Mouse (Mus musculus) v-Abl transformed pro-B cells (cell line): ENCODE data around the gene Arhgap23.

Source experiments
- in situ Hi-C, 2 experiments: fragments of 400-800 bp; cut with MboI; formaldehyde crosslinking; loops; one replicate each; pipeline ENCODE4 v1.15.1; 2025; ENCODE audit not compliant: unreplicated experiment in 2 of 2

Arhgap23 gene

GRCm38 (mm10) chr11:97521741-97522474 lies 106.6 kb downstream of the Arhgap23 start:
- in situ Hi-C loops = loop anchor here in 1 of 2 experiments (25.0 kb wide), 1 partner anchor 790 kb away; no protein-coding TSS in a partner anchor

DNA sequence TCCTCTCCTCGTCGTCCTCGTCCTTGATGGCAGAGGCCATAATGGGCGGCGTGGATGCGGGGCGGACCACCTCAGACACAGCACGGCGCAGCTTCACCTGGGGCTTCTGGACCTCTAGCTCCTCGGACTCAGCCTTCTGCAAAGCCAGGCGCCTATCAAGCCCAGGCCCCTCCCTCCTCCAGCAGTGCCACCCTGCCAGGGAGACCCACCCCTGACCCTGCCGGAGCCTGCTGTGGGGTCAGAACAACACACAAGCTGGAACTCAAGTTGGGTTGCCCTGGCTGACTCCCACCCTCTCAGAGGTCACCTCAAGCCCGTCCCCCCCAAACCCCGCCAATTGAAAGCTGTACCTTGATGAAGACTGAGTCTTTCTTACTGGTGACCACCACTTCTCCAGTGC lies 107.8 kb downstream of the Arhgap23 start:
- in situ Hi-C loops = loop anchor here in 1 of 2 experiments (25.0 kb wide), 1 partner anchor 789 kb away; no protein-coding TSS in a partner anchor

GRCm38 (mm10) chr11:97523827-97524261 lies 108.5 kb downstream of the Arhgap23 start:
- in situ Hi-C loops = loop anchor here in 1 of 2 experiments (25.0 kb wide), 1 partner anchor 788 kb away; no protein-coding TSS in a partner anchor

DNA sequence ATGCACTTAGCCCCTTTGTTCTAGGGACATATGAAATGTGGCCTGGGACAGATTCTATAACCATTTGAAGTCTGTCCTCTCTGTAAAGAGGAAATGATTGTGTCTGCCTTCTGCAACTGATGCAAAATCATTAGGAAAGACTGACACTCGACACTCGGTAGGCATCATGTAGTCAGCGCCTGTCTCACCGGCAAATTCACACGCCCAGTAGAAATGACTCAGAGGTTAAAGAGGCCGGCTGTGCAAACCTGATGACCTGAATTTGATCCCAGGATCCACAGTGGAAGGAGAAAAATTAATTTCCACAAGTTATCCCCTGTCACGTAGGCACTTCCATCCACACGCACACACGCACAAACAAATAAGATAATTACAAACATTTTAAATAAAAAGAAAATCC lies 109.0 kb downstream of the Arhgap23 start:
- in situ Hi-C loops = loop anchor here in 1 of 2 experiments (25.0 kb wide), 1 partner anchor 788 kb away; no protein-coding TSS in a partner anchor

GRCm38 (mm10) chr11:97525313-97525712 lies 110.0 kb downstream of the Arhgap23 start:
- in situ Hi-C loops = no loop called here

GRCm38 (mm10) chr11:97528282-97528808 lies 113.0 kb downstream of the Arhgap23 start:
- in situ Hi-C loops = no loop called here

- in situ Hi-C loops = loop anchor here in 1 of 2 experiments (10.0 kb wide), 1 partner anchor 95 kb away; the partner anchor contains the start of gene Epop
These were observed 114.7 kb downstream of the Arhgap23 start for GRCm38 (mm10) chr11:97530069-97530468.

- in situ Hi-C loops = loop anchor here in 1 of 2 experiments (10.0 kb wide), 1 partner anchor 94 kb away; the partner anchor contains the start of gene Epop
These were observed 115.6 kb downstream of the Arhgap23 start for GRCm38 (mm10) chr11:97530961-97531360.

- in situ Hi-C loops = loop anchor here in 1 of 2 experiments (10.0 kb wide), 1 partner anchor 93 kb away; the partner anchor contains the start of gene Epop
These were observed 116.3 kb downstream of the Arhgap23 start for GRCm38 (mm10) chr11:97531381-97532260.

GRCm38 (mm10) chr11:97532354-97532753 lies 117.0 kb downstream of the Arhgap23 start:
- in situ Hi-C loops = loop anchor here in 1 of 2 experiments (10.0 kb wide), 1 partner anchor 92 kb away; the partner anchor contains the start of gene Epop

- in situ Hi-C loops = loop anchor here in 1 of 2 experiments (10.0 kb wide), 1 partner anchor 92 kb away; the partner anchor contains the start of gene Epop
These were observed 117.7 kb downstream of the Arhgap23 start for GRCm38 (mm10) chr11:97532950-97533582.

DNA sequence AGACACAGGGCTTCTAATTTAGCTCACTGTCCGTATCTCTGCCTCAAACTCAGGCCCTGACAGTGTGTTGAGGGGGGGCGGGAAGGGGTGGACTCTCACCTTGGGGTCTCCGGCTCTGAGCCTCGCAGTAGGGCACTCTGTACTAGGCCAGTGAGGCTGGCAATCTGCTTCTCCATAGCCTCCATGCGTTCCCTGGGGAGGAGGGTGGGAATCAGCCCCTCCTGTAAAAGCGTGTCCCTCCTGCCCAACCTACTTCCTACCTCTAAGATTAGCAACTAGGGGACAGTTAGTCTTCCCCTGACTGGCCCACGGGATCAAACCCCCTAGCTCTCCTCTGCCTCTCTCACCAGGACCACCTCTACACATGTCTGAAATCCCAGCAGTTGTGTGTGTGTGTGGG lies 118.3 kb downstream of the Arhgap23 start:
- in situ Hi-C loops = loop anchor here in 1 of 2 experiments (10.0 kb wide), 1 partner anchor 91 kb away; the partner anchor contains the start of gene Epop

GRCm38 (mm10) chr11:97534442-97535307 lies 119.3 kb downstream of the Arhgap23 start:
- in situ Hi-C loops = loop anchor here in 1 of 2 experiments (10.0 kb wide), 1 partner anchor 90 kb away; the partner anchor contains the start of gene Epop

DNA sequence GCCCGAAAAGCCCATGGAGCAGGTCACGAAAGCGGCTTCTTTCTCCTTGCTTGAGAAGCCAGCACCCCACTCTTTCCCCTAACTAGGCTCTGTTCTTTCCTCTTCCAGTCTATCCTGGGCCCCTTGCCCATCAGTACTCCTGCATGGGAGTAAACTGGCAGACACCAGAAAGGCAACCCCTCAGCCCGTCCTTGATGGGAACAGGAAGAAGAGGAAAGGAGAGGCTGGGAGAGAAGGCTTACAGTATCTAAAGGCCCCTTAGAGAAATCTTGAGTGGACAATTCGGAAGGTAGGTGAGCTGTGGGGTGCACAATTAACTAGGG lies 119.9 kb downstream of the Arhgap23 start:
- in situ Hi-C loops = loop anchor here in 1 of 2 experiments (10.0 kb wide), 1 partner anchor 90 kb away; the partner anchor contains the start of gene Epop

- in situ Hi-C loops = loop anchor here in 1 of 2 experiments (10.0 kb wide), 1 partner anchor 89 kb away; the partner anchor contains the start of gene Epop
These were observed 120.3 kb downstream of the Arhgap23 start for GRCm38 (mm10) chr11:97535660-97536059.

GRCm38 (mm10) chr11:97536083-97536747 lies 120.9 kb downstream of the Arhgap23 start:
- in situ Hi-C loops = loop anchor here in 1 of 2 experiments (10.0 kb wide), 1 partner anchor 89 kb away; the partner anchor contains the start of gene Epop

DNA sequence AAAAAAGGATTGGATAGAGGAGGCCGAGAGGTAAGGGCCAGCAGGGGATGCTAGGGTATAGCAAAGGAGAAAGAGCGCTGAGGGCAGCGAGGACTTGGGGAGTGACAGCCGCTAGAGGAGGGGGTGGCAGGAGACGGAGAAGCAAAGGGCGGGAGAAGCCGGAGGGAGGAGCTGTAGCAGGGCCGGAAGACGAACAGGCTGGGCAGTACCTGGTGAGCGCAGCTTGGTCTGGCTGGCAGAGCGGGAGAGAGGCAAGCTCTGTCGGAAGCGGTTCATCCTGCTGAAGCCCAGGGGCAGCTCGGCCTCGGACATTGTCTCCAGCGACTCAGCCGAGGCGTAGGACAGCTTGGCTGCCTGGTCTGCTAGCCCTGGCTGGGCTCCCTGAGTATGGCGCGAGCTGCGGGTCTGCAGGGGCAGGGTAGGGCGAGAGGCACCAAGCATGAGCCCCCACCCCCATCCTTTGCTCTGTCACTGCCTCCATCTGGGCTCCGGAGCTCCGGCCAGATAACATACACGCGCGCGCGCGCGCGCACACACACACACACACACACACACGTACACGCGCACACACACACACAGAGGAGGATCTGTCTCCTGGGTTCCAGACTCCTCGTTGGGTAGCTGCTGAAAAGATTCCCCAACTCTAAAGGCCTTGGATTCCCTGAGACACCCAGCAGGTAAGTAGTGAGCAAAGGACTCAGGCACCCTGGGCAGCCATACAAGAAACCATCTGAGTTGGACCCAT lies 121.7 kb downstream of the Arhgap23 start:
- in situ Hi-C loops = loop anchor here in 1 of 2 experiments (10.0 kb wide), 1 partner anchor 88 kb away; the partner anchor contains the start of gene Epop
